Mouse (Mus musculus): Measurements from ENCODE around the gene Cox5b. TPM values are rescaled to one million over a fixed set of nuclear protein-coding genes. Genes with fewer than 3 reads are reported as not detected.
"Not testable (repeated sequence)": the region's sequence is repeated elsewhere in the genome, so short reads cannot be mapped to it uniquely, and the experiment has no call there.

The Cox5b gene
- total RNA-seq (2021) (1,000 to 10,000 TPM in 1 of 2 experiments, 100 to 1,000 TPM in 1; 981 to 1,022 TPM), polyA plus RNA-seq (2012; rRNA removed) (749 and 851 TPM in 2 replicates)
- long read RNA-seq, transcript Cox5b-204 (4 exons, 865 nt) = major isoform, 477 of 499 reads
- long read RNA-seq, partial matches to known transcripts = 14 of 499 reads
- long read RNA-seq, other reads (novel, unspliced or antisense) = 6 of 499 reads

DNA sequence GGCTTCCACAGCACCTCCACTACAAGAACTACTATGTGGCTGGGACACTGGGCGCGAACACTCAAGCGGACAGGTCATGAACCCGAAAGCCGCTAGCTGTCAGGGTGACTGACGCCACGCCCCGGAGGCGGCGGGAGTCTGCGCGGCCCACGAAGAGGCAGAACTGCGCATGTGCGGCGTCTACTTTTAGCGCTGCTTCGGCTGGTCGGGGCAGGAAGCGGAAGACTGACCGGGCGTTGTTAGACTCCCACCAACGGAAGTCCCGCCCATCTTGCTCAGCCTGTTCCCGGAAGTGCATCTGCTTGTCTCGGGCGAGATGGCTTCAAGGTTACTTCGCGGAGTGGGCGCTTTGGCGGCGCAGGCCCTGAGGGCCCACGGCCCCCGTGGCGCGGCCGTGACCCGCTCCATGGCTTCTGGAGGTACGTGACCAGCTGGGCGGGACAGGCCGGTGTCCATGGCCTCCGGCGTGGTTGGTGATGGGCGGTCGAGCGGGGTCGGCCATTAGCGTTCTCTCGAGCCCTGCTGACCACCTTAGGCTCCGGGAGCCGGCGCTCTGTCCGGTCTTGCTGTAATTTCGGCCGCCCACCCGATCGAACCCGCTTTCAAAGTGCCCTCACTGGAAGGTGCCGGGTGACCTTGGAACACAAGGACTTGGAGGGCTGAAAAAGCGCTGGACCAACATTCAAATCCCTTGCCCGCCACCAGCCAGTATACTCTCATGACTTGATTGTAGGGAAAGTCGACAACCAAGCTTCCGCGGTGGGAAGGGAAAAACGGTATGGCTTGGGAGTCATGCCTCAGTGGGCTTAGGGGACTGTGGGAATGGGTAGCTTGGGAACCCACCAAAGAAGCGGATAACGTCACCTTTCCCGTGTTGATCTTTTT lies at the start of gene Cox5b:
Gene Cox5b (plus strand): TSS at position 179 of the 885 bp plus-strand sequence.
- peak; percentile 97 for DNase-seq

DNA sequence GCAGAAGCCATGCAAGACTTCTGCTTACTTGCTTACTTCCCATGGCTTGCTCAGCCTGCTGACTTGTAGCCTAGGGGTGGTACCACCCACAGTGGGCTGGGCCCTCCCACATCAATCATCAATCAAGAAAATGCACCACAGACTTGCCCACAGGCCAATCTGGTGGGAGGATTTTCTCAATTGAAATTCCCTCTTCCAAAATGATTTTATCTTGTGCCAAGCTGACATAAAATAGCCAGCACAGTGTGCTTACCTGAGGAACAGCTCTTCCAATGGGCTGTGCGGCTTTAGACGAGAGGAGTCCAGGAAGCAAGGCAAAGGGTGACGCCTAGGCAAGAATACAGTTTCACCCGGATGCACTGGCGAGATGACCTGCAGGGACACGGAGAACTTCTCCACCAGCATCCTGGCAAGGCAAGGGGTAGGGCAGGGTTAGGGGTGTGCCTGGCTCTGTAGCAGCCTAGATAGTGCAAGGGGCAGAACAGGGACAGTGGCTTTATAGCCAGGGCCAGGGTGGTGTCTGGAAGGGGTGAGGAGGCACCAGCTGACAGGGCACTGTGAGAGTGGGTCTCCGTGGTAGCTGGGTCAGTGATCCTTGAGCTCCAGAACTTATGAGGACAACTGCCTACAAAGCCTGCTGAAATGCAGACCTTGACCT lies 47.2 kb upstream of the Cox5b start:
- peak; percentile 17 for DNase-seq

DNA sequence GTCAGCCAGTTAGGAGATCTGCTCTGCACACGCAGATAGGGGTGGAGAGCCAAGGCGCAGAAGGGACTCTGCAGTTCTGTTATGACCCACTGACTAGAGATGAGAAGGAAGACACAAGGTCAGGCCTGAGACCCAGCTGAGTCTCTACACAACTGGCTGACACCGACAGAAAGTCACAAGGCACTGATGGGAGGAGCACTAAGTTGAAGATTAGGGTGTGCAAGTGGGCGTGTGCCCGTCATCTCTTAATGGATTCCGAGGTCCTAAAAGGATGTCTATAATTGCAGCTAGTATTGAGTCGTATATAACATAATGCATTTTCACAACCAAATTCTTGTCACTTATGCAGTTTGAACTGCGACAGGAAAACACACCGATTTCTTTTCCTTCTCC lies 46.6 kb upstream of the Cox5b start:
- DNase-seq = no peak

DNA sequence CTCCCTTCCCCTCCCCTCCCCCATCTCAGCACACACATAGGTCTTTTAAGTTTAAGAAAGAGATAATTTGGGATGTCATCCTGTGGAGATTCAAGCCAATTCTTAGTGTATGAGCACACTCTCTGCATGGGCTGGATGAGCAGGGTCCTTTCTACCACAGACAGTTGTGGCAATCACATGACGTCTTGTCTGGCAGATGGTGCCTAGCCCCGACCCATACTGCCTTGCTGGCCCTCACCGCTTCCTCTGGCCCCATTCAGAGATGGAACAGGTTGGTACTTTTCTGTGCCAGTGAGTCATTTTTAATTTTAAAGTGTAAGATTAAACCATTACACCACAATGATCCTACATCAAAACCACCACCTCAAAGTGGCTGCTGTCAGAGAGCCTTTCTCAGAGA lies 45.0 kb upstream of the Cox5b start:
- DNase-seq = no peak

DNA sequence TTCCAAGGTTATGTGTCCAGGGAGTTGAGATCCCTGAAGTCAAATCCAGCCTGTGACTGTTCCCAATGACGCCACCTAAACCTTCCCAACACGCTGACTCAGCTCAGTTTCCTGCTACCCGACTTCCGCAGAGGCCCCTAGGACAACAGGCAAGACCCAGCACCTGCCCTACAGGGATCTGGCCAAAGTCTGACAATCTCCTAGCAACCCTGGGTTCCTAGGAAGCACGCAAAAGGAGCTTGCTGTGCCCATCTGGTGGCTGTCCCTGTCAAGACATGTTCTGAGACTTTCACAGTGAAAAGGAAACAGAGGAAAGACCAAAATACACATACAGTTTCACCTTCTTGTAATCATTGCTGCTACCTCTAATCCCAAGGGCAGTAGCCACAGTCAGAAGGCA lies 43.6 kb upstream of the Cox5b start:
- no peak for DNase-seq

DNA sequence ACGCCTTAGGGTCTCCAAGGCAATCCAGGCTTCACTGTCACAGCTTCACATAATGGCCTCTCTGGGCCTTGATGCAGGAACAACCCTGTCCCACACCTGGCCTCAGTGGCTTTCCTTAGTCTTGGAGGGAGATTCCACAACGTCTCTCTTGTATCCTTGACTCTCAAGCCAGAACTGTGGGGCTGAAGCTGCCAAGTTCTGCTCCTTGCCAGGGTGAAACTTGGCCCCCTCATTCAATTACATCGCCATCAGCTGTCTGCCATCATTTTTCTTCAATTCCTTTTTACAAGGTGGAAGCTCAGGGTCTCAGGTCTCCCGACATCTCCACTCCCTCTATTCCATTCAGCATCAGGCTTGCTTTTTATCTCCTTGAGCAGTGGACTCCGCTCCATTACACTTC lies 36.2 kb upstream of the Cox5b start:
- no peak for DNase-seq

DNA sequence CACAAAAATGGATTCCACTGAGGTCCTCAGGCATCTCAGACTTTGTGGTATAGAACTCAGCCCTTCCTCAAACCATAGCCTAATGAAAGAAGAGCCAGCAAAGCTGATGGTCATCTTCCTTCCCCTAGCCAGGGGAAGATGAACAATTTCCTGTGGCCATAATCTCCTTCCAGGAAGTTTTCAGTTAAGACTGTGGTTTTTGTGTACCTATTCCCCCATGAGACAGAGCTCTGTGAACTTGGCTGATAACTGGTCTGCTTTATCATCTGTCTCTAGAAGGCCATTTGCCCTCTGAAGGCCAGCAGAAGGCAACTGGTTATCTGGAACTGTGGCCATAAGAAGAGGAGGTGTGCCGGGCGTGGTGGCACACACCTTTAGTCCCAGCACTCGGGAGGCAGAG lies 35.0 kb upstream of the Cox5b start:
- DNase-seq = no peak

DNA sequence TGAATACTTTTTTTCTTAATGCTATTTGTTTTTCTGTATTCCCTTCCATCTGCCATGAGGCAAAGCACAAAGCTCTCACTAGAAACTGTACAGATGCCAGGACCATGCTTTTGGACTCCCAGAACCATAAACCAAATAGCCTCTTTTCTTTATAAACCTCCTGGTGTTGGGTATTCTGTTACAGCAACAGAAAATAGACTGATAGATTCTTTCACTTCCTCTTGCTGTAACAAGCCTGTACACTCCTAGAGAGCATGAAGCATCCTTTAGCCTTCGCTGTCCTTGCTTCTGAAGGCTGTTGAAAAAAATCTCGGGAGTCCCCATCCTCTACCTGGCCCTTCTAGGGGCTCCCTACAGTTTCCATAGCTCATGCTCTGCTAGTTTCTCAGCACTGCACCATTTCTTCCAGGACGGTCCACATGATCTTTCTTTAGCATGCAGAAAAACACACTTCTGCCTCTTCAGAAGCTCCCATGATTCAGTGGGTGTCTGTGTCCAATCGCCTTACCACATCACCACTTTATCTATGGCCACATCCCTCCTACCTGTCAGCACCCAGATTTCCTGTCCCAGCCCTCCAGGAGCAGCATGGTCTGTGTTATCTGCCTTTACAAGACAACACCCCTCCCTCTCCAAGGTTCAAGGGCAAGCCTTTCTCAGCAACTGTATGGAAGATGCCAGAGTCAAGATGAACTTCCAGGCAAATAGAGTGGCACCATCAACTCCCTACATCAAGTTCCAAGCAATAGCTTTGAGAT lies 33.4 kb upstream of the Cox5b start:
- DNase-seq = no peak

DNA sequence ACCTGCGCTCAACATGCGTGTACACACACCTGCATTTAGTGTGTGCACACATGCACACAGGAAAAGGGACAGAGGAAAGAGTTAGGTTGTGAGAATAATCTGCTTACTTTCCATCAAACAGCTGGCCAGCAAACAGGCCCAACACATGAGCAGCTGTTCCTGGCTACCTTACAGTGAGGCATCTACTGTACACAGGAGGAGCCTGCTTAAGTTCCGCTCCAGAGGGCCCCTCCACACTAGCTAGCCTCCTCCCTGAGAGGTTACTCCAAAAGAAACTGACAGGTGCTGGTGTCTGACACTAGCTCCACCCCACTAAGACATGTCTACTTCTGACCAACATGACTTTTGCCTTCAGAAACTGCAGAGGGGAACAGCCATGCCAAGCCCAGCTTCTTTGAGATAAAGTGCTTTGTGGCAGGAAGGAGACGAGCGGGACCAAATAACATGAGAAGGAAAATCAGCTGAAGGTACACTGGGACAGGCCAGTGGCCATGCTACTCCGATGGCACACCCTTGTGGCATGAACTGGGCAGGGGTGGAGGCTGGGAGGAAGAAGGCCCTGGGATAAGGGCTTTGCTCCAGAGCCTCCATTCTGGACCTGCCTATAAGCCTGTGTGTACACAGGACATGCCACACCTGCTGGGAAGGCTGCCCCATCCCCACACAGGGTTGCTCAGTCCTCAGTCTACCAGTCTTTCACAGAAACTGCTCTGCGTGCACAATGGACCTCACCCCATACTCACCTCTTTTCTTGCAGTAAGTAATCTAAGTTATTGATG lies 32.4 kb upstream of the Cox5b start:
- DNase-seq = no peak

DNA sequence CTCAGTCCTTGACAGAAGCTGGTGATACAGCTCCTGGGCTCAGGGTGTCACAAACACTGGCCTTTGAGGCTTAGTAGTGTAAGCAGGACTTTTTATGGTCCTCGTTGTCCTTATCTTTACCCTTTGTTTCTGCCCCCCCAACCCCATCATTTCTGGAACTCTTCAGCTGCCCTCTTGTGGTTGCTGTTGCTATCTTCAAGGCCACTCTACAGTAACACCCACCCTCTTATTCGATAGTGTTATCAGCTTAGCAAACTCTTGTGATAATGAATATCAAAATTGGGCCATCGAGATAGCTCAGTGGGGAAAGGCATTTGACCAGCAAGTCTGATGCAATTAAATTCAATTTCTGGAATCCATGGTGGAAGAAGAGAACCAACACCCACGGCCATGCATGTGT lies 26.8 kb upstream of the Cox5b start:
- DNase-seq = no peak

DNA sequence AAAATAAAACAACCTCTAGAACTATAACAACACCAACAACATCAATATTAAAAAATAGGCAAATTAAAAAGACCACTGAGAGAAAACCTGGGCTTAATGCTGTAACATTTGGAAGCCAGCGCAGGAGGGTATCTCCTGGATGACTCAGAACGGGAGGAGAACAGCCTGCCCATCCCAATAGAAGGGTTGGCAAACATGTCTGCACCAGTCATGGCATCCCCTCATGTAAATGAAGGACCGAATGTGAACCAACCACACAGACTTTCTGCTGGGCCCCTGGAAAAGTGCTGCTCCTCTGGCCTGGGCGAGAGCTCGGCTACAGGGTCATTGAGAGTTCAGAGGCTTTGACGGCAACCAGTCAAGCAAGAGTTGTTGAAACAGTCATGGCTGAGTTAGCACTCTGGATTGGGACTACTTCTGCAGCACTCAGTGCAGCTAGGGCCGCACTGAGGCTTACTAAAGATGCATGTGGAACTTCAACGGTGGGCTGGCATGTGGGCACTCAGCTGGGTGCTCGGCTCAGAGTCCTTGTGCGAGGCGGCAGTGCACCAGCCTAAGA lies 26.0 kb upstream of the Cox5b start:
- DNase-seq = no peak

DNA sequence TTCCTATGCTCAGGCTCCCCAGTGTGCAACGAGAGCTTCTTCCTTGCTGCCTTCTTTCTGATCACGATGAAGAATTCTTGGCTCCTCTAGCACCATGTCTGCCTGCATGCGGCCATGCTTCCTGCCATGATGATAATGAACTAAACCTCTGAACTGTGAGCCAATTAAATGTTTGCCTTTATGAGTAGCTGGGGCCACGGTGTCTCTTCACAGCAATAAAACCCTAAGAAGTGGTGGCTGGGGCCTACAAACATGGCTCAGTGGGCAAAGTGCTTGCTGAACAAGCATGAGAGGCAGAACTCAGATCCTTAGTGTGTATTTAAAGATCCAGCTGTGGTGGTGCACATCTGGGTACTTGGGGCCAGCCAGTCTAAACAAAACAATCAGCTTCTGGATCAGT lies 25.3 kb upstream of the Cox5b start:
- no peak for DNase-seq

DNA sequence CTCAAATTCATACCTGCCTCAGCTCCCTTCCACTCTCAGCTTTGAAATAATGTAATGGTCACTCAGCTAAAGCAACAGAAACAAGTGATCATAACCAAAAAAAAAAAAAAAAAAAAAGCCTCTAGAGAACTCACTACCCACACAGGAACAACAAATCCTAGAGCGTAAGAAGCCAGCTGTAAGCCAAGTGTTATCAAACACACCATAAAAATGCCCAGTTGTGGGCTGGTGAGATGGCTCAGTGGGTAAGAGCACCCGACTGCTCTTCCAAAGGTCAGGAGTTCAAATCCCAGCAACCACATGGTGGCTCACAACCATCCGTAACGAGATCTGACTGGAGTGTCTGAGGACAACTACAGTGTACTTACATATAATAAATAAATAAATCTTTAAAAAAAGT lies 23.2 kb upstream of the Cox5b start:
- not testable (repeated sequence) for DNase-seq

DNA sequence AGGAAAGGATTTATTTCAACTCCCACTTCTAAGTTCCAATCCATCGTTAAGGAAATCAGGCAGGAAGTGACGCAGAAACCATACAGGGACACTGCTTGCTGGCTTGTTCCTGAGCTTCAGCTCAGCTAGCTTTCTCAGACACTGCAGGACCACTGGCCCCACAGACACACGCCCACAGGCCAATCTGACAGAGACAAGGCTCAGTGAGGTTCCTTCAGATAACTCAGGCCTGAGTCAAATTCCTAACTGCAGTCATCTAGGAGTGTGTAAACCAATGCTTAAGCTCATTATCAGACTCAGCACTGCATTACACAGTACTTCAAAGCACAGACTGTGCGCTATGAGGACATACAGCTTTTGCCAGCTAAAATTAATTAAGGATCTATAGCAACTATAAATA lies 21.0 kb upstream of the Cox5b start:
- no peak for DNase-seq

DNA sequence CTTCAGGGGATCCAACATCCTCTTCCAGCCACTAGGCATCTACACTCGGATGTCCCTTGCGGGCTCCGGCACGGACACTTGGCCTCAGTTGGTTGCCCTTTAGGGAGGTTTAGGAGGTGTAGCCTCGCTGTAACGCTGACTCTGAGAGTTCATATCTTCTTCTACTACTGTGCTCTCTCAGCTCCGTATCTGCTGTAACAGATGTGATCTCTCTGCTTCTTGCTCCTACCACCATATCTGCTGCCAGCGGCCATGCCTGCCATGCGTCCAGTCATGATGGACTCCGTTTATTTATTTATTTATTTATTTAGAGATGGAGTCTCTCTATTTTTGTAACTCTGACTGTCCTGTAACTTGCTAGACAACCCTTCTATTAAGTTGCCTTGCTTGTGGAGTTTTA lies 20.0 kb upstream of the Cox5b start:
- DNase-seq = no peak

DNA sequence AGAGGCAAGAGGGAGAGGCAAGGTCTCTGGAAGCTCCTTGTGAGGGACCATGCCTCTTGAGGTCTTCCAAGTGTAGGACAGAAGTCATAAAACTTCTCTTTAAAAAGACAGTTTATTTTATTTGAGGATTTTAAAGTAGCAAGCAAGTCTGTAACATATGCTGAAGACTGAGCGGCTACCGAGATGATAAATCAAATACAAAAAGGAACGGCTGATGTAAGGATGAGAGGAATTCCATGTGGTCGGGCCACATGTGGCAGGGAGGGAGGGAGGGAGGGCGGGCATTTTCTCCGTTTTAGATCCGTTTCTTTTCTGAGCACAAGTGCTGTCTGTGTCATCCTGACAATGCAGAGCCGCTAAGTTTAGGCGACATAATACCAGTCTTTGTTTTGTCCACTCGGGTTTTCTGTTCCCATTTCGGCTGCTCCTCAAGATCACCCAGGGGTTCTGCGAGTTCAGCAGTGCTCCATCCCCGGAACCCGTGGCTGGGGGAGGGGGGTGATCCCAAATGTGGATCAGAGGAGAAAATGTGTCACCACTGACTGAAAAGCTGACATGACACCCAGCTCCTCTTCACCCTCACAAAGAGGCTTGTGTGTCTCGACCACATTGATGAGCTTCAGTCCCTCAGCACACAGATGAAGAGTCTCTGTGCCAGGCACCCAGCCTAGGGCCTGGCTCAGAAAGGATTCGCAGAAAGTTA lies 18.4 kb upstream of the Cox5b start:
- DNase-seq = no peak

DNA sequence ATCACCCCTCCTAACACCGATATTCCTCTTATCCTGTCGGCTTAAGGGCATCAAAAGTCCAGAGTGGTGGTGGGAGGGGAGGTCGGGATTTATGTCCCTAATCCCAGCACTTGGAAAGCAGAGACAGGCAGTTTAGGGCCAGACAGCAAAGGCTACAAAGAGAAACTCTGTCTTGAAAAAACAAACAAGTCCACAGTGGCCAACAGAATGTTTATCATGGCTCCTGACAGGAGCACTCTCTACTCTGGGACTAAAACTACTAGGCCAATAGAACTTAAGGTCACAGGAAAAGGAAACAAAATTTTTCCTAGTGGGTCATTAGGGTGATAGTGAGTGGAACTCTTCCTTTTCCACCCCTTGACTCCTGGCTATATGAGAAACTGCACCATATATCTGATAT lies 16.3 kb upstream of the Cox5b start:
- DNase-seq = no peak

DNA sequence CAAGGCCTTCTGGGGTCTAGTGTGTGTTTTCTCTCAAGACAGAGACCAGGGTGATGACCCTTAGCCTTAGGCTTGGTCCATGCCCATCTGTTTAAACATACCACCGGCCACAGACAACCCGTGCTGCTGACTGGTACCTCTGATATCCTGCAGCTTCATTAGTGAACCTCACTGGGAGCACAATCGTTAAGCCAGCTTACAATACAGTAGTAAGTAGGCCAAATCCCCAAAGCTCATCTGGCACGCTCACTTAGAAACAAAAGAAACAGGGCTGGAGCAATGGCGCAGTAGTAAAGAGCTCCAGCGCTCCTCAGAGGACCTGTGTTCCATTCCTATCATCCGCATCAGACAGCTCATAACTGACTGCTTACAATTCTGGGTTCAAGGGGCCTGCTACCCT lies 10.4 kb upstream of the Cox5b start:
- DNase-seq = no peak

DNA sequence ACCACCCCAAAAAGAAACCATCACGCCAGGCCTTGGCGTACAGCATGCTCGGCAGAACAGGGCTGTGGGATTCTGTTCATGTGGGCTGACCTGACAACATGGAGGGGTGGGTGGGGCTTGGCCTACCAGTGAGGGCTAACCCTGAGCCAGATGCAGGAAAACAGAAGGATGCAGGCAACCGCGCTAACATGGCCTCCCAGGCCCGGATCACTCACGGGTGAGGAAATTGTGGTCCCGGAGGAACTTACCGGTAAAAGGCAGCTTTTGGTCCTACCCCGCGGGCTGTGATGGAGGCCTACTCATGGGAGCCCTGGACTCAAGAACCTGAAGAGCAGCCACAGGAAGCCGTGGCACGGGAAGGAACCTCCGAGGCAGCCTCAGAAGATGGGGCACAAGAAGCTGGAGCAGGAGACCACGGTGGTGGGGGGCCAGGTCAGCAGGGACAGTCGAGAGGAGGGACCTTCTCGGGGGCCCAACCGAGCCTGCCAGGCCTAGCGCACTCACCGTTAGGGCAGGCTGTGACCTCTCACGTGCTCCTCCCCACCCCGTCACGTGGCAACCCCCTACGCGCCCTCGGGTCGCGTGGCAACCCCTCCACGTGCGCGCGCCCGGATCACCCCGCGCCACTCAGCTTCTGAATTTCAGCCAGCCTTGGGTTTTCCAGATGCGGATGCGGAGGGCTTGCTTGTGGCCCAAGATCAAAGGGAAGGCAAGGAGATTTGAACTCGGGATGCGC lies 8.5 kb upstream of the Cox5b start, which contains the start of gene Fam178b:
Gene Fam178b (minus strand): TSS at position 564 of the 736 bp plus-strand sequence.
- DNase-seq = no peak

Data from adrenal gland, adult 2 months (tissue).